Mouse (Mus musculus): ENCODE results near the gene Tal1.

The Tal1 gene

GRCm38 (mm10) chr4:115074789-115075188 lies 18.6 kb downstream of the Tal1 start:
- DNase-seq, result no peak

GRCm38 (mm10) chr4:115075204-115075915 lies 19.1 kb downstream of the Tal1 start:
- no peak for DNase-seq

GRCm38 (mm10) chr4:115078892-115079820 lies 22.9 kb downstream of the Tal1 start:
- DNase-seq, result no peak

- no peak for DNase-seq
Observed at GRCm38 (mm10) chr4:115079821-115080349, 23.7 kb downstream of the Tal1 start.

- DNase-seq, result no peak
Observed at GRCm38 (mm10) chr4:115083031-115083430, 26.8 kb downstream of the Tal1 start.

- peak in 1 of 2 experiments; percentile 51 for DNase-seq
Observed at GRCm38 (mm10) chr4:115085522-115086095, 29.4 kb downstream of the Tal1 start.

GRCm38 (mm10) chr4:115086257-115086656 lies 30.0 kb downstream of the Tal1 start:
- no peak for DNase-seq

GRCm38 (mm10) chr4:115086763-115087415 lies 30.7 kb downstream of the Tal1 start:
- no peak for DNase-seq

- no peak for DNase-seq
Observed at GRCm38 (mm10) chr4:115088611-115089338, 32.5 kb downstream of the Tal1 start, which contains the start of gene Pdzk1ip1. TSS of gene Pdzk1ip1 (plus strand) at chr4:115088708.

GRCm38 (mm10) chr4:115090592-115090991 lies 34.4 kb downstream of the Tal1 start:
- no peak for DNase-seq

- no peak for DNase-seq
Observed at GRCm38 (mm10) chr4:115091806-115092205, 35.6 kb downstream of the Tal1 start.

GRCm38 (mm10) chr4:115093331-115093864 lies 37.2 kb downstream of the Tal1 start:
- DNase-seq, result no peak

- no peak for DNase-seq
Observed at GRCm38 (mm10) chr4:115094056-115094455, 37.8 kb downstream of the Tal1 start.

GRCm38 (mm10) chr4:115095671-115096434 lies 39.6 kb downstream of the Tal1 start:
- no peak for DNase-seq

- no peak for DNase-seq
Observed at GRCm38 (mm10) chr4:115096435-115097145, 40.4 kb downstream of the Tal1 start.

- DNase-seq, result no peak
Observed at GRCm38 (mm10) chr4:115097146-115097496, 40.9 kb downstream of the Tal1 start.

GRCm38 (mm10) chr4:115101682-115102081 lies 45.5 kb downstream of the Tal1 start:
- DNase-seq, result peak in 1 of 2 experiments; percentile 28

- no peak for DNase-seq
Observed at GRCm38 (mm10) chr4:115103510-115103909, 47.3 kb downstream of the Tal1 start.

- no peak for DNase-seq
Observed at GRCm38 (mm10) chr4:115111167-115111566, 54.9 kb downstream of the Tal1 start.

- DNase-seq, result no peak
Observed at GRCm38 (mm10) chr4:115113266-115113665, 57.0 kb downstream of the Tal1 start.
